Mouse (Mus musculus): ENCODE results near the gene Emsy.

The Emsy gene

DNA sequence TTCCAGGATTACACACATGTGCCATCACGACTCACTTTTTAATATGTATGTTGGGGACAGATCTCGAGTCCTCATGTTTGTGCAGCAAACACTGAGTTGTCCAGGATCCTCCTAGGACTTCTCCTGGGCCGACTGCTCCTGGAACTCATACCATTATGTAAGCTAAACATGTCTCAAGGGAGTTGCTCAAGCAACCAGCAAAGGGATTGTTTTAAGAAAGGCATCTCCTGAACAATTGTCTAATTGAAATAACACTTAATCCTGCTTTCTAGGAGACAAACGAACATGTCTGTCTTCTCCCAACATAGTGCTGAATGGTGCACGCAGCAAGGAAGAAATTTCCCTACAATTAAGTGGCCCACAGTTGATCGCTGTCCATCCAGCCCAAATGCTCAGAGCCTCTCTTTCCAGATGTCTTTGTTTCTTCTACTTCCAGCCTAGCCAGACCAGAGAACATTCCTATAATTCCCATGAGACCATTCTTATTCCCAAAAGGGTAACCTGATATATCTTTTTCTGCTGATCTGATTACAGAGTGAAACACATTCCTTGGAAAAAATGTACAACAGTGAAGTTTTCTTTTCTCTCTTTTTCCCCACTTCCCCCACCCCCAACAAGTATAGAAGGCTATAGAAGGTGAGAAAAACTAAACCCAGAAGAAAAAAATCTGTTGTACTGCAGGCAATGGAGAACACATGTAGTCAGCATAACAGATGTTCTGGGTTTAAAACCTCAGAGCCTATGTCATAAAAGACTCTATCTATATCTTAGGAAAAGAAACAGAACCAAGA is 11.6 kb upstream of the Emsy start:
- CTCF ChIA-PET, result interaction anchor here (0.7 kb wide), 1 partner anchor 57 kb away, joined by 4 read pairs; no protein-coding TSS in a partner anchor

DNA sequence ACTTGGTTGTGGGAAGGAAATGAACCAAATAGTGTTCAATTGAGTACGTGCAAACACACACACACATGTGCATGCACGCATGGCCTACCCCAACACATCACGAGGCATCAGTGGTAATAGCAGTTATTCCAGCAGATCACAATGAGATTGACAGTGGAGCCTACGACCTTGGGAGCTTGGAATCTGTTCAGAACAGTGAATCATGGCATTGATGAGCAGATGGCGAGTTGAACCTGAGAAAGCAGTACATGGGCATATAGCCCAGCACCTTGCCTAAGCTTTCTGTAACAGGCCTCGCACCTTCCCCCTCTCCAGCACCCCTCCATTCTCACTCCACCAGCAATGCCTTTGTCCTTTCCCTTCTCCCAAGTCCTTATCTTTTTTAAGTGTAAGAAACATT is 9.1 kb upstream of the Emsy start:
- CTCF ChIA-PET, result interaction anchor here (0.6 kb wide), 1 partner anchor 49 kb away, joined by 3 read pairs; no protein-coding TSS in a partner anchor

DNA sequence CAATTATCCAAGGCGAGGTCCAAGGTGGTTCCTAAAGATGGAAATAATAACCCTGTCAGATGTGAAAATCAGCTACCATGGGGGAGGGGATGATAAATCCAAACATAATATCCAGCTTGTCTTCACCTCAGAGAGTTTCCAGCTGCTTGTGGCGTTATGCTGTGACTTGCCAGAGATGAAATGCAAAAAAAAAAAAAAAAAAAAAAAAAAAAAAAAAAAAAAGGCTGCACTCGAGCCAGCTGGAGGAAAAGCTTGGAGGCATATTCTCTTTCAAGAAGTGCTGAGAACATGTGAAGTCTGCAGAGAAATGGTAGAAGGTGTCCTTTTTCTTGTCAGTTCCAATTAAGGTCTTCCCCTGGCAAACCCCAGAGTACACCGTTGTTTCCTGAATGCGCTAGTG is 8.6 kb upstream of the Emsy start:
- CTCF ChIA-PET, result interaction anchor here (0.6 kb wide), 1 partner anchor 49 kb away, joined by 3 read pairs; no protein-coding TSS in a partner anchor

DNA sequence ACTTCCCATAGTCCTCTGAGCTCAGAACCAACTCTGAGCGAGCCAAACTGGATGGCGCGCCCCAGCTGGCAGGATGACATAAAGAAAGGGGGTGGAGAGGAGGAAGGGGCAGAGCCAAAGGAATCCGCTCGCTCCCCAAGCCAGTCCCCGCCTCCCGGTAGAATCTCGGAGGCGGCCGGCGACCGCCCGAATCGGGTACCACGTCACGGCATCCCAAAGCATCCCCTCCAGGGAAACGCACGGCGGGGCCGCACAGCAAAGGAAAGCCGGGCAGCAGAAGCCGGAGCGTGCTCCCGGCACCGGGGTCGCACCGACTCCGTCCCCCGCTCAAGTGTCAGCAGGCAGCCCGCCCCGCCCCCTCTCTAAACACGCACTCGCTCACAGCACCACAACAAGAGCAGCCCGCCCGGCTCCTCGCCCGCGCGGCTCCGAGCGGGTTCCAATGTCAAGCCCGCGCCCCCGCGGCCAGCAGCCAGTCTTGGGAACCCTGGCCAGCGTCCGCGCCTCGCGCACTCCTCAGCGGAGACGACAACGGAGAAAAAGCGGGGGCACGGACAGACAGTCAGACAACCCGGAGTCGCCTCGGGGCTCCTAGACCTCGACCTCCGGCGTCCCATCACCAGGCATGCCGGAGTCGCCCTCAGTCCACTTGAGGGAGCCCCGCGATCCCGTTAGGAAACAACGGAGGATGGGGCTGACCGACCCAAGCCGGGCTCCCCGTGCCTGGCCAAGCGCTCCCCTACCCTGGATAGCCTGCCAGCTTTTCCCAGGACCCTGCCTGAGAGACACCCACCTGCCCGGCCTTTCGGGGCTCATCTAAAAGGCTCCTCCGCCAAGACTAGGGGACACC is 677 bp downstream of the Emsy start:
- CTCF ChIA-PET, result no interaction called here

DNA sequence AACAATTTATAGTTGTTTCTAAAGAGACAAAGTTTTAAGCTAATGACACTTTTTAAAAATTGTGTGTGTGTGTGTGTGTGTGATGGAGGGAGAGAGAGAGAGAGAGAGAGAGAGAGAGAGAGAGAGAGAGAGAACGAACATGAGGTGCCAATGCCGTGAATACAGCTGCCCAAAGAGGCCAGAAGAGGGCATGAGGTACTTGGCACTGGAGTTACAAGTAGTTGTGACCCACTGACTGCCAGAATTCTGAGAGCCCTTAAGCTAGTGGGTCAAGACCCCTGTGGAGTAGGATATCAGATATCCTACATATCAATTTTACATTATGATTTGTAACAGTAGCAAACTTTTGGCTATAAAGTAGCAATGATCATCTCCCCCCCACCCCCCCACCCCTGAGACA is 4.9 kb downstream of the Emsy start:
- CTCF ChIA-PET, result no interaction called here

DNA sequence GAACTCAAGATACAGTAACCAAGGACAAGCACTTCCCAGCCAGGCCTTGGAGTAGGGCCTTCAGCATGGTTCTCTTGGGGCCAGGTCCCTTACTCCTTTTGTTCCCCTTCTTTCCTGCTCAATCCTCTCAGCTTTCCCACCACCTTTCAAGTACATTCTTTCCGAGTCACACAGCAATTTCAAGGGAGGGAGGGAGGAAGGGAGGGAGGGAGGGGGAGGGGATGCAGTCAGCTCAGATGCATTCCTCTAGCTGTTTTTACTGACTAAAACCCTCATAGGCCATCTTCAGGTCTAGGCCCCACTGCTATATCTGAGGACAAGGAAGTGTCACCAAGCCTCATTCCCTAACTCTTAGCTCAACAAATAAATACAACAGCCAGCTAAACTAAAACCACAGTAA is 12.3 kb downstream of the Emsy start:
- CTCF ChIA-PET, result no interaction called here

- CTCF ChIA-PET, result no interaction called here
Measured at GRCm38 (mm10) chr7:98636607-98637006, 20.0 kb downstream of the Emsy start.

DNA sequence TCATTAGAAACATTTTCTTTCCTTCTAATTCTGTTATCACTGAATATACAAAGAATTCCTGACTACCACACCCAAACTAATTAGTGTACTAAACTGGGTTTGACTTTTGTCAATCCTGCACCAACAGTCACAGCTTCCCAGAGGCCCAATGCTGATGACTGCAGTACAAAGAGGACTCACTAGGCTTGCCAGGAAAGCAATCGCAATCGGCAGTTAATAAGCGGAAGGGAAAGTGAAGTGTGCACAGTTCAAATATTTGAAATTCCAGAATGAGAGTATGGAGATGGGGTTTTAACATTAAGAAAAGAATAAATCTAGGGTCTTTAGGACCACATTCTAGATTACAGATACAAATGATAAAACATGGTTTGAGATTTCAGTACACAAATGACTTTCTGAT is 23.6 kb downstream of the Emsy start:
- CTCF ChIA-PET, result no interaction called here

- CTCF ChIA-PET, result no interaction called here
Measured at GRCm38 (mm10) chr7:98629947-98630346, 26.6 kb downstream of the Emsy start.

- CTCF ChIA-PET, result no interaction called here
Measured at GRCm38 (mm10) chr7:98617739-98618138, 38.8 kb downstream of the Emsy start.

DNA sequence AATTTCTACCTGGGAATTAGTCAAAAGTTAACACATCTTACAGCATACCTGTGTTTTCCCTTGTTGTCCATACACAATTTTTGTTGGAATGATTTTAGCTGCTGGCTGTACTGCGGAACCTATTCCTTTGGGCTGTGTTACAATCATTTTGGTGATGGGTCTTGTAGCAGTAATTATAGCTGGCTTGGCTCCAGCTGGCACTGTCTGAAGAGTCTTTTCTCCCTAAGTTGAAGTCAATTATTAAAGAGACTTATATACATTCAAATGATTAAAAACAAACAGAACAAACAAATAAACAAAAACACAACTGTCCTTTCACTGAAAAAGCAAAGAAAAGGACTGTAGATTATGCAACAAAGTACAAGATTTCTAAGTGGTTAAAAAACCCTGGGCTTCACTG is 43.6 kb downstream of the Emsy start:
- CTCF ChIA-PET, result no interaction called here

GRCm38 (mm10) chr7:98608520-98608919 is 48.1 kb downstream of the Emsy start:
- CTCF ChIA-PET, result no interaction called here

GRCm38 (mm10) chr7:98607158-98607557 is 49.4 kb downstream of the Emsy start:
- CTCF ChIA-PET, result interaction anchor here (0.7 to 0.8 kb wide), 2 partner anchors 11 to 1349 kb away, joined by 3 read pairs; no protein-coding TSS in a partner anchor

DNA sequence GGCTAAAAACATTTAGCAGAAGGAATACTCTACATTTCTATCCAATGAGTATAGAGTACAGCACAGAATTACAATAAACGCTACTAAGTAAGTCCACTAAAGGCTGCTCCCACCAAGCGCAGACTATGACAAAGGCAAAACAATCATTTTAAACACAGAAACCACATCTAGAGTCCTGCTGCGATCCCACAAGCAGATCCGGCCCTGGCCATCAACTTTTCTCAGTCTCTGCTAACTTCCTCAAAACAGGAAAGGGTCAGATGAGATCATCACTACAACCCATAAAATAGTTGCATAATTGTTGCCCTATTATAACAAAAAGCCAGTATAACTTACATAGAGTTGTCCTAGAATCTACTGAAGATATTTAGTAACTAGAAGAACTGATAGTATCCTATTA is 54.9 kb downstream of the Emsy start:
- CTCF ChIA-PET, result interaction anchor here (0.8 kb wide), 1 partner anchor 78 kb away, joined by 4 read pairs; no protein-coding TSS in a partner anchor

- CTCF ChIA-PET, result no interaction called here
Measured at GRCm38 (mm10) chr7:98597402-98597801, 59.2 kb downstream of the Emsy start.

GRCm38 (mm10) chr7:98594731-98595130 is 61.9 kb downstream of the Emsy start:
- CTCF ChIA-PET, result no interaction called here

DNA sequence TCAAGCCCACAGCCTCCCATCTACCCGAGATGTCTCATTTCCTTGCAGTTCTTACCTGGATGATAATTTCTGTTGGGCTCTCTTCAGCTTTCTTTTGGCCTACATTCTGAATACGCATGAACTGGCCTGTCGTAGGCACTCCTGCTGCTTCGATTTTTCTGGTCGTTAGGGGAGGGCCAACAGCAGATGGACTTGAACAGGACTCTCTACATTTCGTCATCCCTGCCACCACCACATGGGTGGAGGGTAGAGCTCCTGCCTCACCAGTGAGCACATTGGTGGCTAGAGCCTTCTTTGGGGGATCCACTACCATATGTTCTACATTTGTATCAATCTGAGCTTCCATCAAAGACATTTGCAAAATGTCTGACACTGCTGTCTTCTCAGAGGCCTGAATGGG is 63.3 kb downstream of the Emsy start:
- CTCF ChIA-PET, result no interaction called here

DNA sequence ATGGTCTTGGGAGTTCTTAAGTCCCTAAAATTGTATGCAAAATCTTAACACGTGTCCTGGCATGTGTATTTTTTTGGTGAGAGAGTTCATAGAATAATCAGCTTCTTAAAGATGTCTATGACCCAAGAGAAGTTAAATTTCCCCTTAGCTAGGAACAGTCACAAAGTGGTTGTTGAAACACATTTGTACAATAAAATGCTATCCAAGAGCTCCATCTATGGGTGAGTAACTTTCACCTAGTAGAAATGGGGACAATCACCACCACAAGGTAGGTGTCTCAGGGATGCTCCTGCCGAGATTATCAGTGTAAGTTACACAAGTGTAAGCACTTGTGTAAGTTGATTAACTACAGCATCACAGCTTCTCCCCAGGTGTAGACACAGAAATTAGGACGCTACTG is 67.6 kb downstream of the Emsy start:
- CTCF ChIA-PET, result interaction anchor here (0.6 to 0.8 kb wide), 2 partner anchors 108 to 146 kb away, joined by 3 to 4 read pairs; no protein-coding TSS in a partner anchor

- CTCF ChIA-PET, result interaction anchor here (0.7 kb wide), 1 partner anchor 463 kb away, joined by 4 read pairs; no protein-coding TSS in a partner anchor
Measured at GRCm38 (mm10) chr7:98586313-98586712, 70.3 kb downstream of the Emsy start.

DNA sequence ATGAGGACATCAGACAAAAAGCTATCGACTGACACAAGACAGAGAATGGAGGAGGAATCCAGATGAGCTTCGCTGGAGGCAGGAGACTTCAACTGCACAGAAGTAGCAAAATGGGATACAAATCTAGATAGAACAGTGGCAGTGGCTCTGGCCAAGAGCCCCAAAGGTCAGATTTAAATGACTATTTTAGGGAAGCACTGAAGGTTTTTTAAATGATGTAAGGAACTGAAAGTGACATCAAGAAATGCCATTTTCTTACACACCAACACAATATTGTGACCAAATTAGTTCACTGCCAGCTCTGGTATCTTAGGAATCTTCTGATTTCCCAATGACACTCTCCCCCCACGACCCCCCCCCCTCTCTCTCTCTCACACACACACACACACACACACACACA is 72.0 kb downstream of the Emsy start:
- CTCF ChIA-PET, result no interaction called here

- CTCF ChIA-PET, result no interaction called here
Measured at GRCm38 (mm10) chr7:98581266-98581665, 75.3 kb downstream of the Emsy start.

DNA sequence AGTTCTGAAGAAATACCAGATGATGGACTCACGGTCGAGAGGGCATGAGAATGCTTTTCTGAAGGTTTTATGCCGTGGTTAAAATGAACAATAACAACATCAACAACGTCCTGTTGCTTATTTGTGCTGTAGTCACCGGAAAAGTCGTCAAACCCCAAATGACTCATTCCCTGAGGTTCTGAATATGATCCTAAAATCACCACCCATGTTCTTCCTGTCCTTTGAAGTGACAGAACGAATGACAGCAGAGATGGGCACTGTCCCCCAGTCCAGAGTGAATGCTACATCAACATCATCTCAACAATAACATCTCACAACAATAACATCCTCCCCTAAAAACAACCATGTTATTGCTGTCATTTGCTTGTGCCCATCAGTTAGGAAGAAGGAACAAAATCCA is 76.1 kb downstream of the Emsy start:
- CTCF ChIA-PET, result no interaction called here

GRCm38 (mm10) chr7:98579731-98580130 is 76.9 kb downstream of the Emsy start:
- CTCF ChIA-PET, result interaction anchor here (0.7 kb wide), 1 partner anchor 73 kb away, joined by 3 read pairs; no protein-coding TSS in a partner anchor
